Mouse (Mus musculus): ENCODE measurements around the gene Gart. TPM values are rescaled to one million over a fixed set of nuclear protein-coding genes. Genes with fewer than 3 reads are reported as not detected.

Gart gene
- 157 TPM for polyA plus RNA-seq (2017; shearing (Covaris generic))

GRCm38 (mm10) chr16:91646681-91647419 is at the start of gene Gart:
TSS of gene Gart (minus strand) at chr16:91646952.

DNA sequence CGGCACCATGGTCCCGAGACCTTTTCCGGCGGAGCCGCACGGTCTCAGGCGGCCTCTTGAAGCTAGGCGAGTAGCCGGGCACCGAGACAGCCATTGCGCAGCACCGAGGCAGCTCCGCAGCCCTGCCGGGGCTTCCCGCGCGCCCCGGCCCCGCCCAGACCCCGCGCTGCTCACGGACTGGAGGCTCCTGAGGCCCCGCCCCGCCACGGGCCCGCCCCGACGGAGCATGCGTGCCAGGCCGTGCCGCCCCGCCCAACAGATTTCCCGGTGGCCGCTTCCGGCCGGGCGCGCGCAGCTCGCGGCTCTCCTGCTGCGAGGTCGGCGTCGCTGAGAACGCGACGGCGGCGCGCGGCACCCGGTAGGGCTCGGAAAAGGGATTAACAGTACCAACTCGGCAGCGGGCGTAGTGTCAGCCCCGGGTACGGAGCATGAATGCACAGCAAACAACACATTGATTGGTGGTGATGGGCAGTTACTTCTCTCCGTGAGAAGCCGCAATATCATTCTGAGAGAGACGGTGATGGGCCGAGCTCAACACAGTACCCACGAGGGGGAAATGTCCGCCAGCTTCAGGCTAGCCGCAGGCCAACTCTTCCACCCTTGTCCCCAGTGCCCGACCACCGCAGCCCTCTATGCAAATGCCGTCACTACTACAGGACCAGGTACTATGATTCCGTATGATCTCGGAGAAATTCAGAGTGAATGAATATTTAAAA is 42.0 kb upstream of the Gart start, which contains the start of gene Donson:
TSS of gene Donson (minus strand) at position 152 of the 716 bp plus-strand sequence.

DNA sequence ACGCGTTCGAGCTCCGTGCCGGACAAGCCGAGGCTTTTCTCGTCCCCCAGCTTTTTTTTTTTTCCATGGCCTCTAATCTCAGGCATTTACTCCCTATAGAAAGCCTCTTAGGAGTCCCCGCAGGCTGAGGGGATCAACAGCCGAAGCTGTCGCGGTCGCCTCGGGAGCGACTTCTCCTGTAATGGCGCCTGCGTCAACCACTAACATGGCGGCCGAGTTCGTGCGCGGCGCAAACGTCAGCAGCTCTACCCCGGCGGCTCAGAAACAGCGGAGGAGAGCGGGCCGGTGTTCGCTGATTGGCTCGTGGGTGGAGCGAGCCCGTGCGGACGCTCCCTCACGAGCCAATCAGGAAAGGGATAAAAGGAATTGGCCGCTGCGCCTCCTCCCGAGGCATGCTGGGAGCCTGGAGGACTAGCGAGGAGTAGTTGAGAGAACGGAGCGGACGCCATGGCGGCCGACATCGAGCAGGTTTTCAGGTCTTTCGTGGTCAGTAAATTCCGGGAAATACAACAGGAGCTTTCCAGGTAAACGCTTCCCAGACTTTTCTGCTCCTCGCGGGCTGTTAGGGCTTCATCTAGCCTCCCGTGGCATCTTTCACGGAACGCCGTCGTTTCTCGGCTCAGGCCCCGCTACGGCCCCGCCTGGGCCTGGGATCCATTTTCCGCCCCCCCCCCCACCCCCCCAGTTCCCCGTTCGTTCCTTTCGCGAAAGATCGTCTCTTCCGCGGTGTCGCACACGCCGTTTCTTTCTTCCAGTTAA is 888 bp upstream of the Gart start, which contains the start of gene Son:
TSS of gene Son (plus strand) at position 46 of the 759 bp plus-strand sequence.

GRCm38 (mm10) chr16:91618511-91619501 is 27.9 kb downstream of the Gart start, which contains the start of gene Dnajc28:
TSS of gene Dnajc28 (minus strand) at chr16:91619026.

GRCm38 (mm10) chr16:91597672-91598010 is 49.1 kb downstream of the Gart start, which contains the start of gene Tmem50b:
TSS of gene Tmem50b (minus strand) at chr16:91597800.

Other genes with a start within 250 kb of the Gart start
- 124 TPM for gene Il10rb, start 240.8 kb downstream of the Gart start, polyA plus RNA-seq (2017; shearing (Covaris generic))
- 194 TPM for gene Ifnar1, start 161.7 kb downstream of the Gart start, polyA plus RNA-seq (2017; shearing (Covaris generic))
- gene Ifngr2, start 99.9 kb downstream of the Gart start, polyA plus RNA-seq (2017; shearing (Covaris generic)): 17.5 TPM
- gene Tmem50b, start 49.2 kb downstream of the Gart start, polyA plus RNA-seq (2017; shearing (Covaris generic)): 38.8 TPM
- gene Dnajc28, start 27.9 kb downstream of the Gart start, polyA plus RNA-seq (2017; shearing (Covaris generic)): 4.1 TPM
- gene Son, start 554 bp upstream of the Gart start, polyA plus RNA-seq (2017; shearing (Covaris generic)): 157 TPM
- 7.3 TPM for gene Donson, start 41.8 kb upstream of the Gart start, polyA plus RNA-seq (2017; shearing (Covaris generic))
- 72.6 TPM for gene Cryzl1, start 82.0 kb upstream of the Gart start, polyA plus RNA-seq (2017; shearing (Covaris generic))
- gene Itsn1, start 82.3 kb upstream of the Gart start, polyA plus RNA-seq (2017; shearing (Covaris generic)): 3.0 TPM

Measured in CD4-positive, CD25-positive, alpha-beta regulatory T cell, adult 9 weeks (primary cell).